Mouse (Mus musculus) granulocyte monocyte progenitor cell, adult 5-6 weeks (primary cell): Measurements from ENCODE around the gene Olfr867. TPM values are rescaled to one million over a fixed set of nuclear protein-coding genes. Genes with fewer than 3 reads are reported as not detected.

ENCODE experiments used
- ATAC-seq: replicated peaks from 2 replicates; pipeline ENCODE4 v1.8.0; 2016; ENCODE audit warnings: mild to moderate bottlenecking, moderate TSS enrichment, inconsistent platforms; ENCODE audit not compliant: poor library complexity, severe bottlenecking
- total RNA-seq, 2 experiments: library from RNA; stranded (forward) in 1 of 2; stranded (reverse) in 1 of 2; fragments of 200-712, 200-1000 nt in 1 of 2; fragments of >200 nt in 1 of 2; fragmentation: Nextera tagmentation in 1 of 2; gene quantifications; 2 replicates each; pipeline ENCODE4 v1.2.3; 2014 to 2017

Gene Olfr867
- total RNA-seq (2014; fragmentation: Nextera tagmentation) (not detected in 2 replicates), total RNA-seq (2017) (not detected in 2 replicates)

DNA sequence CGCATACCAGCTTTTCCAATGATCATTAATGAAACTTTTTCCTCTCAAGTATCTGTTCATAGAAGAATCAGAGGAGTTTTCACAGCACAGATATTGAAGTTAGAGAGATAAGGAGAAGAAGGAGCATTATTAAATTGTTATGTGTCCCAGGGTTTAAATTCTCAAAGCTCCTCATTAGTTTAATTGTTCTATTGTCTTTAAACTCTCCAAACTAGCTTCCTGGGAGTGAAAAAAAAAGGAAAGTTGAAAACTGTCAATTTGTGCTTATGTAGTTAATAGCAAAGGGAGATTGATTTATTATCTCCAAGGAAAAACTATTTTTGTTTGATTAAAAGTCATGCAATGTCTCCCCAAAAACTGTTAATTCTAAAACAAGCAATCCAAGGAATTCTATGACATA lies at the start of gene Olfr867:
Gene Olfr867, minus strand, starts transcription at position 101 of the 400 bp plus-strand sequence.
- no peak for ATAC-seq

- no peak for ATAC-seq
Measured at GRCm38 (mm10) chr9:20098326-20098725, 41.0 kb upstream of the Olfr867 start, which contains the start of gene Olfr868. Olfr868 (plus strand) TSS chr9:20098626.

DNA sequence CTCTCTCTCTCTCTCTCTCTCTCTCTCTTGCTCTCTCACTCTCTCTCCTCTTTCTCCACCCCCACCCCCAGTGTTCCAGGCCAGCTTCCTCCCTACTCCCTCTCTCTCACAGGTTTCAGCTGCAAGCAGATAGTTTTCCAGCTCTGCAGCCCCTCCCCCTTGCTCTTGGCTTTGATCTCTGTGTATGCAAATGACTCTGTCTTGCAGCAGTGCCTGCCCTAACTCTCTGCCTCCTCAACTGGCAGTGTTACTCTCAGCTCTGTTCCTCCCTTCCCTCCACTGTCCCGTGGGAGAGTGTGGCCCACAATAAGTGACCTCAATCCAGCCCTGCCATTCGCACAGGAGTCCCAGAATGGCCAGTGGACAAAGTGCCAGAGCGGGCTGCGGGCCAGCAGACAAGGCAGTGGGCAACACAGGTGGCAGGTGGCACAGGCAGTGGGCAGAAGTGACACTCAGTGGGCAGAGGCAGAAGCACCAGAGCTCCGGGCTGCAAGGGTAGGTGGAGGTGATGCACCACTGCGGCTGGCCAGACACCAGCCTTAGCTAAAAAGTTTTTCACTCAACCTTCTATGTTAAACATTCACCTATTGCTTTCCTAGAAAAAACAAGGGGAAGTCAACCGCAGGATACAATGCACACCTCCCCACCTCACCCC lies 16.3 kb upstream of the Olfr867 start:
- ATAC-seq: no peak

DNA sequence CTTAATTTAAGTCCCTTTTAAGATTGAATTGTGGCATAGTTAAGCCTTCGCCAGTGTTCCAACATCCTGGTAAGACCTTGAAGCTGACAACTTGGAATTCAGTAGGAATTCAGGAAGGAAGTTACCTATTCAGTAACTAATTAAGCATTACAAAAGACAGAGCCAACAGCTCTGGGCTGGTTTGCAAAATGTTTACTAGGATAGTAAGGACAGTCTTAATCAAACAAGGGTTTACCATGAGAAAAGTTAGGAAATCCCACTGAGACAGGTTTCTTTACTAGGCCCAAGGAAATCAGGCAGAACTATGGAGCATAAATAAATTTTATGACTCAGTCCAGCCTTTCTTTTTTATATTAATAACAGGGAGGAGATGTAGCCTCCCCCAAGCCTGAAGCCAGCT lies 13.9 kb upstream of the Olfr867 start:
- no peak for ATAC-seq

DNA sequence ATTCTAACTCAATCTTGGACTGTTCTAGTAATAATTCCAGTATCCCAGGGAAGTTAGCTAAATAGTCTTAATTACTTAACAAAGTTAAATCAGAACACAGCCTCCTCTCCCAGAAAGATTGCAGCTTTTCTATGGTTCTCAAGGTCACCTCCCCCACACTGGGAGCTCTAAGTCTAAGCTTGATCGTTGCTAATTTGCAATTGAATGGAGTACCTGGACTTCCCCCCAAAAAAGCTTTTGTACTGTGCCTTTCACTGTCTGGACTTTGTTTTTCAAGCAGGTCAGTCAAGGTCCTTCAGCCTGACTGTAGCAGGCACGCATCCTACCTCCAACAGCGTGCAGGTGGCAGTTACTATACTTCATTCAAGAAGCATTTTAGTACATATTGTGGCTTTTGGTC lies 12.9 kb upstream of the Olfr867 start:
- no peak for ATAC-seq

- no peak for ATAC-seq
Measured at GRCm38 (mm10) chr9:20047964-20048363, 9.4 kb downstream of the Olfr867 start.

DNA sequence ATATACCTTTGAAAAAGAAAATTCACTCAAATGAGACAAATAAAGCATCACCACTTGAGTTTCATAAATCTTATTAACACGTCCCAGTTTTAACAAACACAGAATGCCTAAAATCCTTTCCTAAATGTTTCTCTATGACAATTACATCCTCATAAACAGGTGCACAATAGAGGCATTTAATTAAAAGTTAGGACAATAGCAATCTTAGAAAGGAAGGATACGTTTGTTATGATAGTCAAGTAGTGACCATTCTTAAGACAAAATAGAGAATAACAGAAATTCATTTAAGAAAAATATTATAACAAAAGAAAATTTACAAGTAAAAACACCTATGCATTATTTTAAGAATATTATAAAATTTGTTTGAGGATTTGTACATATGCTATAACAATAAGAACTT lies 29.4 kb downstream of the Olfr867 start, which contains the start of gene Olfr866:
Gene Olfr866, minus strand, starts transcription at position 101 of the 400 bp plus-strand sequence.
- ATAC-seq: no peak

Other genes starting within 250 kb of the Olfr867 start
- not detected in 2 replicates for gene Olfr860, start 207.8 kb downstream of the Olfr867 start, total RNA-seq (2014; fragmentation: Nextera tagmentation)
- not detected in 2 replicates for gene Olfr860, start 207.8 kb downstream of the Olfr867 start, total RNA-seq (2017)
- not detected in 2 replicates for gene Olfr862, start 169.6 kb downstream of the Olfr867 start, total RNA-seq (2014; fragmentation: Nextera tagmentation)
- not detected in 2 replicates for gene Olfr862, start 169.6 kb downstream of the Olfr867 start, total RNA-seq (2017)
- not detected in 2 replicates for gene Olfr77, start 140.7 kb downstream of the Olfr867 start, total RNA-seq (2014; fragmentation: Nextera tagmentation)
- gene Olfr77, start 140.7 kb downstream of the Olfr867 start, total RNA-seq (2017): 0.21 and 0.22 TPM in 2 replicates
- not detected in 2 replicates for gene Olfr866, start 29.5 kb downstream of the Olfr867 start, total RNA-seq (2014; fragmentation: Nextera tagmentation)
- not detected in 2 replicates for gene Olfr866, start 29.5 kb downstream of the Olfr867 start, total RNA-seq (2017)
- gene Olfr868, start 41.1 kb upstream of the Olfr867 start, total RNA-seq (2014; fragmentation: Nextera tagmentation): not detected in 2 replicates
- gene Olfr868, start 41.1 kb upstream of the Olfr867 start, total RNA-seq (2017): not detected in 2 replicates
- gene Olfr869, start 71.4 kb upstream of the Olfr867 start, total RNA-seq (2014; fragmentation: Nextera tagmentation): not detected in 2 replicates
- gene Olfr869, start 71.4 kb upstream of the Olfr867 start, total RNA-seq (2017): not detected in 2 replicates
- gene Olfr870, start 116.5 kb upstream of the Olfr867 start, total RNA-seq (2014; fragmentation: Nextera tagmentation): not detected in 2 replicates
- gene Olfr870, start 116.5 kb upstream of the Olfr867 start, total RNA-seq (2017): not detected in 2 replicates
- gene Olfr871, start 154.6 kb upstream of the Olfr867 start, total RNA-seq (2014; fragmentation: Nextera tagmentation): not detected in 2 replicates
- gene Olfr871, start 154.6 kb upstream of the Olfr867 start, total RNA-seq (2017): not detected in 2 replicates
- gene Olfr872, start 179.6 kb upstream of the Olfr867 start, total RNA-seq (2014; fragmentation: Nextera tagmentation): not detected in 2 replicates
- not detected in 2 replicates for gene Olfr872, start 179.6 kb upstream of the Olfr867 start, total RNA-seq (2017)
- gene Olfr39, start 224.8 kb upstream of the Olfr867 start, total RNA-seq (2014; fragmentation: Nextera tagmentation): not detected in 2 replicates
- gene Olfr39, start 224.8 kb upstream of the Olfr867 start, total RNA-seq (2017): not detected in 2 replicates
- gene Olfr873, start 241.0 kb upstream of the Olfr867 start, total RNA-seq (2014; fragmentation: Nextera tagmentation): not detected in 2 replicates
- not detected in 2 replicates for gene Olfr873, start 241.0 kb upstream of the Olfr867 start, total RNA-seq (2017)